Mouse (Mus musculus): ENCODE results near the gene Gtf2ird1.

DNA sequence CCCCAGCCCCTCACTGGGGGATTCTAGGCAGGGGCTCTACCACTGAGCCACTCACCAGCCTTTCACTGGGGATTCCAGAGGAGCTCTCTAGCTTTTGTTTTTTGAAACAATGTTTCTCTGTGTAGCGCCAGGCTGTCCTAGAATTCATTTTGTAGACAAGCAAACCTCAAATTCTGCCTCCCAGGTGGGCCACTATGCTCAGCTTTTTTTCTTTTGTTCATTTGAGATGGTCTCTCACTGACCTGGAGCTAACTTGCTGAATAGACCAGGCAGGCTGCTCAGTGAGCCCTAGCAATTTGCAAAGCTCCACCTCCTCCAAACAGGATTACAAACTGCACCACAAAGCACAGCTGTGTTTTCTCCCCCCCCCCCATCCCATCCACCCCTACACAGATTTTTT, 81.3 kb downstream of the Gtf2ird1 start:
- no peak for TF ChIP-seq CTCF (IDR thresholded peaks at IDR 0.05; ENCODE audit: low read depth, low read length)
- TF ChIP-seq POLR2A (IDR thresholded peaks at IDR 0.05; ENCODE audit: extremely low read depth, insufficient read depth, low read length) = no peak
